Mouse (Mus musculus) small intestine, adult 2 months (tissue): ENCODE measurements at regions not wholly inside any gene's neighbourhood (a gene's known extent, or its start where the extent isn't known, plus 50 kb on each side); places are given as distances from the start of the nearest gene placed in this dataset.

Experiments
- CTCF ChIP-seq: fragments of 200-500 bp; IDR thresholded peaks from 2 replicates; pipeline ENCODE4 v1.5.1; 2012; ENCODE audit warnings: low read depth, mild to moderate bottlenecking, control low read depth, inconsistent platforms, low read length, moderate library complexity, mixed read lengths; ENCODE audit not compliant: insufficient replicate concordance, insufficient read length; ENCODE audit errors: extremely low read depth
- POLR2A ChIP-seq: fragments of 200-500 bp; IDR thresholded peaks from 2 replicates; pipeline ENCODE4 v1.6.1; 2012; ENCODE audit warnings: low read depth, mild to moderate bottlenecking, control low read depth, inconsistent platforms, low read length, moderate library complexity

DNA sequence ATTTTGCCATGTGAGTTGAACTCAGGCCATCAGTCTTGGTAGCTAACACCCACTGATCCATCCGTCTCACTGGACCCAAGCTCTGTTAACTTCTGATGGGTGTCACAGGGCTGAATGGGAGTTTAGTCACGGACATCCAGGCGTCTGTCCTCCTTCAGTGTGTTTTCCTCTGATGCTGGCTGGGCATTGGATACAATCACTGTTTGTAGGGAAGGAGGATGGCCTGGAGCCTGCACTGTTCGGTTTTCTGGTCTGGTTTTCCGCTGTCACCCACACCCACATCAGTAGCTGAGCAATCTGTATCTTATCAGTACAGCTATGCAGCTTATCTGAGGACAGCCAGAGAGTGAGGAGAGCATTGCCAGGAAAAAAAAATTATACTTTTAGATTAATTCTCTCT is 207.7 kb upstream of the Pde3a start:
- TF ChIP-seq CTCF (no peak), POLR2A (no peak)
